Comparison of ENCODE assay signal across 8 mouse cellular contexts in the genomic region with DNA sequence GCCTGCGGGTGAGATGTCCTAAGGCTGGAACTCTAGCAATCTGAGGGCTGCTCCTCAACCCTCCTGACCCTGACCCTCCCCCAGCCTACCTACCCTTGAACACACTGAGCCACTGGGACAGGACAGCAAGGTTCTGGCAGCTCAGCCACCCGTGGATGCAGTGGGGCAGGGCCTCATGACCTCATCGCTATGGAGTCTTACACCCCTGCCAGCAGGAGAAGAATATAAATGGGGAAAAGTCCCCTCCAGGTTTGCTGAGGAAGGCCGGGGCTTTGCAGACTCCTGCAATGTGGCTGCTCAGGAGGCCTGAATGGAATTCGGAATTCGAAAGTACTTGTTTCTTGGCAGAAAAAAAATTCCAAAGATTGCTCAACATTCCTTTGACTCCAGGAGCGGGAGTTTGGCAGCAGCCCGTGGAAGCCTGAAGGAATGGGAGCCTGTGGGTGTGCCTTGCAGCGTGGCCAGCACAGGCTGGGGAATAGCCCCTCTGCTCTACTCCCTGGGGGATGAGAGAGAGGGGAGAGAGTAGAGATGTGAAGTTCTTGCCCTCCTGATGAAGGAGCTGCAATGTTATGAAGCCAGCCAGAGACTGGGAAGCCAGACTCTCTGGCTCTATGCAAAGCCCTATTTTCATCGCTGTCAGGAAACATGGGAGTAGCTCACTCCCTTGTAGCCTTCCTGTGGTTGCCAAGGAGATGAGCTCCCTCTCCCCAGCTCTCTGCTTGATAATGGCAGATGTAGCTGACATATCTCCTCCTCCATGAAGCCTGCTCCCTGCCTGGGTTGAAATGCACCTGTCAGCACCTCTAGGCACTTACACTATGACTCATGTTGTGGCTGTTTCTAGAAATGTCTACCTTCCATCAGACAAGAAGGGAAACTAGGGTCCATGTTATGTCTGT. TPM values are rescaled to one million over a fixed set of nuclear protein-coding genes. Genes with fewer than 3 reads are reported as not detected.
DNase-seq lines count a peak whose midpoint lies in the region; ATAC-seq and TF ChIP-seq lines count a peak whose summit lies in the region.

No protein-coding gene starts in this region.

- H3K4me3 ChIP-seq in liver, postnatal 0 days (ENCODE audit: low read depth, low read length): no peak overlapping the region
- no peak overlapping the region for H3K4me3 ChIP-seq in hindbrain, embryonic 13.5 days

- 47% methylated on average over 10 of the region's 10 CpGs for WGBS in liver, postnatal 0 days (ENCODE audit: insufficient replicate concordance)
- 13% methylated on average over 10 of the region's 10 CpGs for WGBS in hindbrain, embryonic 13.5 days

- no peaks in the 10 kb centered on the region for H3K9me3 ChIP-seq in liver, postnatal 0 days (ENCODE audit: low read length)
- no peaks in the 10 kb centered on the region for H3K9me3 ChIP-seq in hindbrain, embryonic 13.5 days

- H3K27ac ChIP-seq in liver, postnatal 0 days (ENCODE audit: low read depth): no peak overlapping the region
- peak overlapping the region; percentile 76 for H3K27ac ChIP-seq in hindbrain, embryonic 13.5 days

- no peaks in the 10 kb centered on the region for H3K36me3 ChIP-seq in liver, postnatal 0 days (replicated peaks; ENCODE audit: insufficient read depth, low read length)
- no peaks in the 10 kb centered on the region for H3K36me3 ChIP-seq in hindbrain, embryonic 13.5 days

- H3K9ac ChIP-seq in liver, postnatal 0 days (replicated peaks): no peak overlapping the region; the same call in 1 of the 2 replicates
- peak overlapping the region; percentile 39 for H3K9ac ChIP-seq in hindbrain, embryonic 13.5 days

- TF ChIP-seq CTCF in liver, postnatal 0 days (IDR thresholded peaks at IDR 0.05; ENCODE audit: low read depth): no peak

- H3K4me2 ChIP-seq in liver, postnatal 0 days (ENCODE audit: low read depth, low read length): no peak overlapping the region
- 0 out of 2 replicates have a peak overlapping the region, but pooled peaks have one; percentile 10 for H3K4me2 ChIP-seq in hindbrain, embryonic 13.5 days

- peaks cover 28% of the 10 kb centered on the region for H3K4me1 ChIP-seq in liver, postnatal 0 days (ENCODE audit: insufficient read depth)
- peaks cover 13% of the 10 kb centered on the region for H3K4me1 ChIP-seq in hindbrain, embryonic 13.5 days (replicated peaks)

- ATAC-seq in liver, postnatal 0 days: no peak
- ATAC-seq in hindbrain, embryonic 13.5 days (ENCODE audit: low FRiP score): peak; percentile 75
- no peak for ATAC-seq in megakaryocyte progenitor cell, adult 5-6 weeks (replicated peaks; ENCODE audit: poor library complexity)

- peak; percentile 23 for DNase-seq in liver
- no peak for DNase-seq in liver, postnatal 0 days
- peak; percentile 68 to 73 for DNase-seq in frontal cortex, postnatal 36 days (ENCODE audit: low spot score in 2 of 2)
- peak; percentile 16 to 45 for DNase-seq in layer of hippocampus, postnatal 25 days (ENCODE audit: extremely low spot score in 1 of 2, low spot score in 1 of 2)
- peak; percentile 74 for DNase-seq in lung, postnatal 36 days
- DNase-seq in right cerebral cortex, postnatal 36 days (ENCODE audit: low spot score in 2 of 2): peak; percentile 54 to 59

- H3K27me3 ChIP-seq in liver, postnatal 0 days (ENCODE audit: insufficient read depth, low read length): no peaks in the 10 kb centered on the region
- H3K27me3 ChIP-seq in hindbrain, embryonic 13.5 days: no peaks in the 10 kb centered on the region

- no peak for TF ChIP-seq EP300 in liver, postnatal 0 days (IDR thresholded peaks at IDR 0.05; ENCODE audit: low read depth)

RNA-seq across cellular contexts. Expression of a gene that starts 33.3 kb away (rescaled TPM):
- 6.6 and 7.2 TPM in 2 replicates for polyA plus RNA-seq in liver, postnatal 0 days (2015; fragmentation: Nextera tagmentation; extraction: Ambion mirVana)
- 6.3 and 6.5 TPM in 2 replicates for polyA plus RNA-seq in hindbrain, embryonic 13.5 days (2015; fragmentation: Nextera tagmentation; extraction: Ambion mirVana)
- 10 to 100 TPM; 17.1 to 18.6 TPM for total RNA-seq in layer of hippocampus, postnatal 25 days (2021)
- total RNA-seq in megakaryocyte progenitor cell, adult 5-6 weeks (2015): 2.2 and 4.8 TPM in 2 replicates
- 1.5 and 4.6 TPM in 2 replicates for total RNA-seq in megakaryocyte progenitor cell, adult 5-6 weeks (2017)
